Mouse (Mus musculus): ENCODE results near the gene Nsfl1c. TPM values are rescaled to one million over a fixed set of nuclear protein-coding genes. Genes with fewer than 3 reads are reported as not detected.

The Nsfl1c gene
- polyA plus RNA-seq, 1 experiment: 27.3 TPM

DNA sequence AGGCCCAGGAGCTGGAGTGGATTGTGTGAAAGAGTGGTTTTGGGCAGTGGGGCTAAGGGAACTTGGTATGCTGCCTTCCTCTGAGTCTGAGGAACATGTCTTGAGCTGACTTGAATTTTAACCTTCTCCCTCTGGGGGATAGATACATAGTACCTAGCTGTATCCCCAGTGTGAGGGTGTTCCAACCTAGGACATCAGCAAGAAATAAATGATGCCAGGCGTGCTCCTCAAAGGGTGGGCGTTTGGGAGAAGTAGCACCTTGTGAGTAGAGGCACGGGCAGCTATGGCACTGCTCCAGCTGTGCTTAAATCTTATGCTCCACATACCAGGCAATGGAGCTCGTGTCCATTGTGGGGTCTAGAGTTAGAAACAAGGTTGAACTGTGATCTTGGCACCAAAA lies 52.6 kb downstream of the Nsfl1c start:
- H3K27ac ChIP-seq (ENCODE audit: control insufficient read depth, insufficient read depth, low read depth, low read length): no peak overlapping the region
- H3K4me3 ChIP-seq (ENCODE audit: control insufficient read depth, low read depth, low read length): no peak overlapping the region
- no peaks in the 10 kb centered on the region for H3K27me3 ChIP-seq (ENCODE audit: control insufficient read depth, insufficient read depth, low read length)
- TF ChIP-seq CTCF (IDR thresholded peaks at IDR 0.05; ENCODE audit: control insufficient read depth, insufficient read depth, insufficient replicate concordance, low read depth, low read length): no peak
- TF ChIP-seq POLR2A (IDR thresholded peaks at IDR 0.05; ENCODE audit: control insufficient read depth, low read depth, low read length): no peak
- peaks cover 4% of the 10 kb centered on the region for H3K36me3 ChIP-seq (ENCODE audit: control insufficient read depth, insufficient read depth, low read length)
- peaks cover 6% of the 10 kb centered on the region for H3K4me1 ChIP-seq (ENCODE audit: control insufficient read depth, insufficient read depth, low read length)

DNA sequence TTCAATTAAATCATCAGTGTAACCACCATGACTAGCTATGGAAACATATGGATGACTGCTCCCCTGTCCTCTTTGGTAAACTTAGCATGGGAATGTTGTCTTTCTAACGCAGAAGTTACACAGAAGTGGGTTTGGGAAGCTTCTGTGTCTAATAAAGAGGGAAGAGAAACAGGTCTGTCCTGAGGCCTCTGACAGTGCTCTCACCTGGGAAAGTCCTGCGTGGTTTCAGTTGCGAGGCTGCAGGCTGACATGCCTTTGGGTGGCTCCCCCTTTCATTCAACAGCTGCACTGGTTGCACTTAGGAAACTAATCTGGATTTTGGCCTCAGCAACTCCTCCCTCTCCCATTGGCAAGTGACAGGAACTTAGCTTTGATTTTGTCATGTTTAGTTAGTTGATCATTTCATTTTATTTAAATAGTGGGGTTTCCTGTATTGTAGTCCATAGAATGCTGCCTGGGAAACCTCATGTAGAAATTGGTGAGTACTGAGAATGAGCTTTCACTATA lies 55.7 kb downstream of the Nsfl1c start:
- H3K4me3 ChIP-seq (ENCODE audit: control insufficient read depth, low read depth, low read length): no peak overlapping the region
- H3K36me3 ChIP-seq (ENCODE audit: control insufficient read depth, insufficient read depth, low read length): peaks cover 4% of the 10 kb centered on the region
- TF ChIP-seq POLR2A (IDR thresholded peaks at IDR 0.05; ENCODE audit: control insufficient read depth, low read depth, low read length): no peak
- no peak for TF ChIP-seq CTCF (IDR thresholded peaks at IDR 0.05; ENCODE audit: control insufficient read depth, insufficient read depth, insufficient replicate concordance, low read depth, low read length)
- no peaks in the 10 kb centered on the region for H3K4me1 ChIP-seq (ENCODE audit: control insufficient read depth, insufficient read depth, low read length)
- no peaks in the 10 kb centered on the region for H3K27me3 ChIP-seq (ENCODE audit: control insufficient read depth, insufficient read depth, low read length)
- no peak overlapping the region for H3K27ac ChIP-seq (ENCODE audit: control insufficient read depth, insufficient read depth, low read depth, low read length)

Other genes with a start within 250 kb of the Nsfl1c start
- gene 4921509C19Rik, start 18.0 kb upstream of the Nsfl1c start, polyA plus RNA-seq (2012; rRNA removed): 27.5 and 32.8 TPM in 2 replicates
- gene Fkbp1a, start 48.3 kb downstream of the Nsfl1c start, polyA plus RNA-seq (2012; rRNA removed): 175 and 184 TPM in 2 replicates
- 1.7 and 2.0 TPM in 2 replicates for gene Sdcbp2, start 78.4 kb downstream of the Nsfl1c start, polyA plus RNA-seq (2012; rRNA removed)
- gene Snph, start 138.4 kb downstream of the Nsfl1c start, polyA plus RNA-seq (2012; rRNA removed): 0.05 and 0.20 TPM in 2 replicates
- 0.41 and 0.62 TPM in 2 replicates for gene Rad21l, start 174.4 kb downstream of the Nsfl1c start, polyA plus RNA-seq (2012; rRNA removed)
- gene Tmem74b, start 207.8 kb downstream of the Nsfl1c start, polyA plus RNA-seq (2012; rRNA removed): 0.84 and 1.2 TPM in 2 replicates

All from testis, adult 2 months (tissue).